Mouse (Mus musculus) embryonic facial prominence, embryonic 12.5 days (tissue): ENCODE data around the gene Tomm20. TPM values are rescaled to one million over a fixed set of nuclear protein-coding genes. Genes with fewer than 3 reads are reported as not detected.

Source experiments
- polyA plus RNA-seq: library from polyadenylated mRNA; unstranded; fragments of >200 nt; fragmentation: Nextera tagmentation; extraction: Ambion mirVana; gene quantifications from 2 replicates; pipeline ENCODE4 v1.2.1, GENCODE M21; 2016

The Tomm20 gene
- polyA plus RNA-seq, 1 experiment from 2014 or later = 191 TPM

Other genes with a start within 250 kb of the Tomm20 start
- gene Rbm34, start 25.2 kb upstream of the Tomm20 start, polyA plus RNA-seq = 31.3 and 35.4 TPM in 2 replicates
- gene Pard3, start 118.0 kb upstream of the Tomm20 start, polyA plus RNA-seq = 50.6 and 54.3 TPM in 2 replicates